Mouse (Mus musculus): ENCODE results near the gene Ppm1n. TPM values are rescaled to one million over a fixed set of nuclear protein-coding genes. Genes with fewer than 3 reads are reported as not detected.

Gene Ppm1n
- total RNA-seq, 2 experiments from 2014 or later = not detected

DNA sequence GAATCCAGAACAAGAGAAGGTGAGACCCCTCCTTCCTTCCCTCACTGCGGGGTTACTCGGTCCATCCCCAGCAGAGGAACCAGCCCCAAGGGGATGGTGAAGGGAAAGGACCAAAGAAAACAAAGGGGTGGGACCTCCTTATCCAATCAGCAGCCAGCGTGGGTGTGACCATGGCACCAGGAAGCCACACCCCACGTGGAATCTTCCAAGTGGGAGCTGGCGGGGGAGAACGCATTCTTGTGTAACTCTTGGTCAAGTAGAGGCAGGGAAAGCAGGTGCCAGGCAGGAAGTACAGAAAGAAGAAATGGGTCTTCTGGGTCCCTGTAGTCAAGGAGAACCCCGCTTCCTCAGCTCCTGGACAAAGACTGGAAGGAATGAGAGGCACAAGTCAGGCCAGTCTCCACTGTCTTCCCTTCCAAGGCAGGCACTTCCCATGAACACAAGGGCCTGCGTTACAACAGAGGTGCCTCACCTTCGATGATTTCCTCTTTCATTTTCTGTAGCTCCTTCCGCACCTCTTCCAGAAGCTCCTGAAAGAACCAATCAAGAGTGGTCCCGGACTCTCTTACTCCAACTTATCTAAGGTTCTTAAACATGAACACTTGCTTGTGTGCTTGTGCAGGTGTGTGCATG is 22.4 kb downstream of the Ppm1n start:
- intact Hi-C loops (cut with DNase I) = loop anchor here (2.0 kb wide), 1 partner anchor 17 kb away; no protein-coding TSS in a partner anchor
- DNase-seq = peak; percentile 63 to 66

GRCm38 (mm10) chr7:19256567-19256966 is 23.3 kb downstream of the Ppm1n start:
- intact Hi-C loops (cut with DNase I) = loop anchor here (2.0 kb wide), 1 partner anchor 16 kb away; no protein-coding TSS in a partner anchor
- DNase-seq = no peak

DNA sequence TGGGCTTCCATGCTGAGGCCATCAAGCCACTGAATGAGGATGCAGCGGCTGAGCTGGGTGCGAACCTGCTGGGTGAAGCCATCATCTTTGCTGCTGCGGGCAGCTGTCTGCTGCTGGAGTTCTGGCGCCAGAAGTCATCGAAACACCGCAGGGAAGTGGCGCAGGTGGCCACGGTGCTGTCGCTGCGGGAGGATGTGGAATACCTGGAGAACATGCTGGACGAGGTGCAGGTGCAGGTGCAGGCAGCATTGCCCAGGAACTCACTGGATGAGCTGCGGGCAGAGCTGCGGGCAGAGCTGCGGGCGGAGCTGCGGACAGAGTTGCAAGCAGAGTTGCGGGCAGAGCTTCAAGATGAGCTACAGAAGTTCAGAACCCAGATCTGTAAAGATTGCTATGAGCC is 24.5 kb downstream of the Ppm1n start:
- intact Hi-C loops (cut with DNase I) = no loop called here
- DNase-seq = no peak

GRCm38 (mm10) chr7:19253437-19253836 is 26.4 kb downstream of the Ppm1n start:
- intact Hi-C loops (cut with DNase I) = no loop called here
- no peak for DNase-seq

GRCm38 (mm10) chr7:19252078-19252477 is 27.8 kb downstream of the Ppm1n start:
- DNase-seq = no peak
- intact Hi-C loops (cut with DNase I) = no loop called here

- no peak for DNase-seq
These were observed 32.4 kb downstream of the Ppm1n start for GRCm38 (mm10) chr7:19247511-19247910.

DNA sequence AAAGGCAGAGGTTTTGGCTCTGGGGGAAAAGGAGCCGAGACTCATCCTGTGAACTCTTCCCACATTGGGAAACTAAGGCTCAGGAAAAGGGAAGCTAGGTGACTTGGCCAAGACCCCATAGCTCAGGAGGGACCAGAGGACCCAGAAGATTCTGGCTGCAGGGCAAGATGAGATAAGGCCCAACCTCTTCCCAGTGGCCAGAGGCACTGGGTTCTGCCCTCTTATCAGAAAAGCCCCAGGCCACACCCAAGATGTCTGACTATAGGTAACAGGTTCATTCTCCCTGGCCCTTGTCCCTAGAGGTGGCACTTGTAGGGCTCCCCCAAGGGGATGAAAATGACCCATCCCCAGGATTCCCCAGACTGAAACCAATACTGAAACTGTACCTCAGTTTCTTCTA is 33.0 kb downstream of the Ppm1n start:
- no peak for DNase-seq
- intact Hi-C loops (cut with DNase I) = no loop called here

More at GRCm38 (mm10) chr7:19247511-19247910, 32.4 kb downstream of the Ppm1n start:
- intact Hi-C loops (cut with DNase I) = no loop called here

- no peak for DNase-seq
- intact Hi-C loops (cut with DNase I) = no loop called here
These were observed 34.8 kb downstream of the Ppm1n start for GRCm38 (mm10) chr7:19245083-19245482.

GRCm38 (mm10) chr7:19243858-19244257 is 36.0 kb downstream of the Ppm1n start:
- no peak for DNase-seq
- intact Hi-C loops (cut with DNase I) = no loop called here

- intact Hi-C loops (cut with DNase I) = no loop called here
- DNase-seq = no peak
These were observed 37.9 kb downstream of the Ppm1n start for GRCm38 (mm10) chr7:19242005-19242404.

- intact Hi-C loops (cut with DNase I) = loop anchor here (2.0 kb wide), 1 partner anchor 16 kb away; no protein-coding TSS in a partner anchor
- no peak for DNase-seq
These were observed 38.9 kb downstream of the Ppm1n start for GRCm38 (mm10) chr7:19240905-19241463.

- intact Hi-C loops (cut with DNase I) = loop anchor here (1.0 to 5.0 kb wide), 4 partner anchors 17 to 117 kb away; partner anchors contain the start of genes Cd3eap and Ppp1r13l
- DNase-seq = no peak
These were observed 39.9 kb downstream of the Ppm1n start for GRCm38 (mm10) chr7:19239986-19240385.

DNA sequence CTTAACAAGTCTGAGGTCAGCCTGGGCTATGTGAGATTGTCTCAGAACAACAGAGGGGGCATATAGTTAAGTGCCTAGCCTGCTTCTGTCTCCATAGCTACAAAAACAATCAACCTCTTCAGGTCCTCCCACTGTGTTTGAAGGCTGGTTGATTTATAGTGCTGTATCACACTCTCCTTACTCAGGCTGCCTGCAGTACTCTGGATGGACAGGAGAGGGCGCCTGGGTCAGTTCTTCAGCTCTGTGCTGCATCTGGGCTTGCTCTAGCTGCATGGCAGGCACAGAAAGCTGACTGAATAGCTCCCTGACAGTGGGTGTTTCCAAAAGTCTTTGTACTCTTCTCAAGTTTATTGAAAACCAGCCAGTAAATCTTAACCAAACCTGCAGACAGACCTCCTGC is 40.4 kb downstream of the Ppm1n start:
- intact Hi-C loops (cut with DNase I) = loop anchor here (1.0 to 5.0 kb wide), 3 partner anchors 44 to 118 kb away; partner anchors contain the start of genes Cd3eap and Ppp1r13l
- peak; percentile 89 to 96 for DNase-seq

GRCm38 (mm10) chr7:19238344-19238743 is 41.5 kb downstream of the Ppm1n start:
- peak in 1 of 2 experiments; percentile 22 for DNase-seq
- intact Hi-C loops (cut with DNase I) = loop anchor here (5.0 kb wide), 1 partner anchor 119 kb away; the partner anchor contains the start of genes Cd3eap and Ppp1r13l

GRCm38 (mm10) chr7:19236411-19236810 is 43.5 kb downstream of the Ppm1n start:
- intact Hi-C loops (cut with DNase I) = loop anchor here (5.0 kb wide), 1 partner anchor 121 kb away; the partner anchor contains the start of genes Cd3eap and Ppp1r13l
- DNase-seq = peak; percentile 39 to 46

GRCm38 (mm10) chr7:19235092-19235671 is 44.7 kb downstream of the Ppm1n start:
- intact Hi-C loops (cut with DNase I) = loop anchor here (5.0 kb wide), 1 partner anchor 122 kb away; the partner anchor contains the start of genes Cd3eap and Ppp1r13l

DNA sequence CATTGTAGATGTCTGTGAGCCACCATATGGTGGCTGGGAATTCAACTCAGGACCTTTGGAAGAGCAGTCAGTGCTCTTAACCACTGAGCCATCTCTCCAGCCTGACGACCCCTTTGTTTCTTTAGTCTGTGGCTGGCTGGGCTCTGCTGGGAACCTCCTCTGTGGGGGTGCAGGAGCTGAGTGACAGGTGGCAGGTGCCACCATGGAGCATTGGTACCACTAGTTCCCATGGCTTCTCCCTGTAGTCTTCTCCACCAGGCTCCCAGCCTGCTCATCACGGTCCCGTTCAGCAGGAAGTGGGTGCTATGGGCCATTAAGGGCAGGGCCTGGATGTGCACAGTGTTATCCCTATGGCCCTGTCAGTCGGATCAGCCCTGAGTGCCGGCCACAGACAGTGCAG is 45.2 kb downstream of the Ppm1n start:
- no peak for DNase-seq
- intact Hi-C loops (cut with DNase I) = loop anchor here (5.0 kb wide), 1 partner anchor 123 kb away; the partner anchor contains the start of genes Cd3eap and Ppp1r13l

More at GRCm38 (mm10) chr7:19235092-19235671, 44.7 kb downstream of the Ppm1n start:
- no peak for DNase-seq

- intact Hi-C loops (cut with DNase I) = no loop called here
- DNase-seq = no peak
These were observed 48.0 kb downstream of the Ppm1n start for GRCm38 (mm10) chr7:19231849-19232248.

DNA sequence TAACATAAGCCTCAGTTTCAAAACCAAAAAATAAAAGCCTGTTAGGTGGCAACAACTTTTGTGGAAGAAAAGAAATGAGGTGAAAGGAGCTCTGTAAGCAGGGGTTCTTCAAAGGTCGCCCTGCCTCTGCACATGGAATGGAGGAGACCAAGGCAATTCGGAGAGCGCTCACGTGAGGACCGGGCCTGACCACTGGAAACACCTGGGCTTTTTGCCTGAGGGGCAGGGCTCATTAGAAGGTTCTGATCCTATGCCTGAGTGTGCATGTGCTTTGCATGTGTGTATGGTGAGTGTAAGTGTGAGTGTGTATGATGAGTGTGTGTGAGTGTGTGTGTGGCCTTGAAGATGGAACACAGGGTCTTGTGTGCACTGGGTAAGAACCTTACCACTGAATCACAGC is 49.0 kb downstream of the Ppm1n start:
- intact Hi-C loops (cut with DNase I) = no loop called here
- no peak for DNase-seq

DNA sequence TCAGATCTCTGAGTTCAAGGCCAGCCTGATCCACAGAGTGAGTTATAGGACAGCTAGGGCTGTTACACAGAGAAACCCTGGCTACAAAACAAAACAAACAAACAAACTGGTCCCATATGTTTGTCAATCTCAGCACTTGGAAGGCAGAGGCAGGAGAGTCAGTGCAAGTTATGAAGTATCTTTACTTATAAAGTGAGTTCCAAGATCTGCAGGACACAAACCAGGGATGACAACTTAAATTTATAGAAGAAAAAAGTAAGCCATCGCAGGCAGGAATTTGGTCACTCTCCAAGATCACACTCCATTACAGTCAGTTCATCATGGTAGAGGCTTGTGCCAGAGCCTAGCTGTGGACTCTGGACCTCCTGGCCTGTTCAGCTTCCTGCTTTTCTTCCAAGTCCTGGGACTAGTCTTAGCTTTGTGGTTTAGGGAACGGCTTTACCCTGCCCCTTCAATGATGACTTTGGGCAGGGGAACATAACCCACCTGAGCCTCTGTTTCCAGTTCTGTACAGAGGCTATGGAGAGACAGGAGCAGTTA is 49.8 kb downstream of the Ppm1n start:
- intact Hi-C loops (cut with DNase I) = no loop called here
- no peak for DNase-seq

DNA sequence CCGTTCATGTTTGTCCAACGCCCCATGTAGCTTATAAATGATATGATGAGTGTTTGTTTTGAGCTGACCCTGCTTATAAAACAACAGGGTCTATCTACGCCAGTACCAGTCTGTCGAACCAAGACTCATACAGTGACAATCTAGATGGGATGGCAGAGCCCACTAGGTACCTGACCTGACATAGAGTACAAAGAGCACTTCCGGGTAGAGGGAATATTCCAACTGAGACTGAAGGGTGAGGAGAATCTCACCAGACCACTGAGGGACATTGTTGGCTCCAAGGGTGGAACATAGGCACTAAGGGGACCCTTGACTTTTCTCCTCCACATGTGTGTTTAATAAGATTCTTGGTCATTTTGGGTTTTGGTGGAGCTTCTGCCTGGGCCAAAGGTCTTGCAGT is 50.5 kb downstream of the Ppm1n start:
- intact Hi-C loops (cut with DNase I) = loop anchor here (5.0 kb wide), 1 partner anchor 133 kb away; no protein-coding TSS in a partner anchor
- DNase-seq = no peak
